Mouse (Mus musculus) frontal cortex, adult 2 months (tissue): ENCODE measurements at regions not wholly inside any gene's neighbourhood (a gene's known extent, or its start where the extent isn't known, plus 50 kb on each side); places are given as distances from the start of the nearest gene placed in this dataset.

ENCODE experiments used
- DNase-seq, 2 experiments: peaks; one replicate each; pipeline ENCODE4 v3.0.0; 2022; ENCODE audit warnings: low spot score in 1 of 2; ENCODE audit errors: extremely low spot score in 1 of 2

- DNase-seq: peak in 1 of 2 experiments; percentile 27
Observed at GRCm38 (mm10) chr1:89364547-89365305, 89.9 kb upstream of the Agap1 start.

DNA sequence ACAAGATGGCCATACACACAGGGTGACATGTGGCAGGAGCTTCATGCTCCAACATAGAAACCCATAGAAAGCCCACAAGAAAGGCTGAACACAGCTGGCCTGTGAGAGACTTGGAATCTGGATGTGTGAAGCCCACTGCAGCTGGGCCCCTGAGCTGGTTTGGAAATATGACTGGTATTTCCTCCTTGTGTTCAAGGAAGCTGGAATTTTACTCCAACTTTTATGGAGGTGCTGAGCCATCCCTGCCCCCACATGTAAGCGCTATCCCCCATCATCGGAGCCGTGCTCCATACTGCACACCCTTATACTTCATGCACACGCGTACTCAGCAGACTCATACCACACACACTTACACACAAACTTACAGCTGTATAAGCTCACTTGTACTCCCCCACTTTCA is 87.7 kb upstream of the Agap1 start:
- no peak for DNase-seq

GRCm38 (mm10) chr1:89373806-89374205 is 80.8 kb upstream of the Agap1 start:
- no peak for DNase-seq

GRCm38 (mm10) chr1:89374271-89374670 is 80.3 kb upstream of the Agap1 start:
- DNase-seq: no peak

- DNase-seq: no peak
Observed at GRCm38 (mm10) chr1:89382021-89382420, 72.6 kb upstream of the Agap1 start.

GRCm38 (mm10) chr1:89385111-89385510 is 69.5 kb upstream of the Agap1 start:
- DNase-seq: no peak

- no peak for DNase-seq
Observed at GRCm38 (mm10) chr1:89392711-89393110, 61.9 kb upstream of the Agap1 start.

DNA sequence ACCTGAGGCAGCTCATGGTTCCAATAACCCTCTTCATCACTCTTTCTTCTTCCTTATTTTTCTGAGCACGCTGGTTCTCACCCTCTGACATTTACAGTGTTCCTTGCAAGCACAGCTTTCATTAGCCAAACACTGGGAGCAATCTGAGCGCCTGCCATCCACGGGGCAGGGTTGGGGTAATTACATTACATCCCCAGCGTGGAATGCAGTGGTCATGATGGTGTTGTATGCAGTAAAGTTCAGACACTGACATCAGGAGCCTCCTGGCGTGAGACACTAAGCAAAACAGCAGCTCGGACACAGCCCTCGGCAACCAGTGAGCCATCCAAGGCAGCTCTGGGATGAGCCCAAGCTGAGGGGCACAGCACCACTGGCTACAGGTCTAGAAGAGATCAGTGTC is 60.1 kb upstream of the Agap1 start:
- no peak for DNase-seq

DNA sequence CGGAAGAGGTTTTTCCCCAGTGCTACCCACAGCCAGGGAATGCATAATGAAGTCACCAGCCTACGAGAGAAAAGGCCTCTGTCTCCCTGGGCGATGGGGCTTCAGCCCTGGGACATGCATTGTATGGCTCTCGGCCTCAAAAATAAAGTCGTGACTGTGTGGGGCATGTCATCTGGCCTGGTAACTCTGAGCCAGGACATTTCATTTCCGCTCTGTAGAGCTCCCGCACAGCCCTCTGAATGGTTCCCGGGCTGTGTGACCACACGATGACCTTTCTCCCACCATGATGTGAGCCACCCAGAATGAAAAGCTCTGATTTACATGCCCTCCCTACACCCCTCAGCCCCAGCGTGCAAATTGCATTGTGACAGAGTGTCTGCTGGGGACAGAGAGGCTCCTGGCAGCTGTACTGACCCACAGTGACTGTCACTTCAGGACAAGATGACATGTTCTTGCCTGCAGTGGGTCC is 53.8 kb upstream of the Agap1 start:
- peak; percentile 14 to 18 for DNase-seq

- DNase-seq: no peak
Observed at GRCm38 (mm10) chr1:89402513-89403210, 51.9 kb upstream of the Agap1 start.

- DNase-seq: no peak
Observed at GRCm38 (mm10) chr1:89403551-89404050, 51.0 kb upstream of the Agap1 start.
